Mouse (Mus musculus) forebrain, embryonic 11.5 days (tissue): Measurements from ENCODE around the gene Bfsp1. TPM values are rescaled to one million over a fixed set of nuclear protein-coding genes. Genes with fewer than 3 reads are reported as not detected.

Experiments
- ATAC-seq: fragments of 200-750 bp; cut with Nextera tagmentation; replicated peaks from 2 replicates; pipeline ENCODE4 v1.8.0; 2017; ENCODE audit warnings: moderate TSS enrichment; ENCODE audit not compliant: low FRiP score
- DNase-seq: peaks from one replicate; pipeline ENCODE4 v3.0.0-alpha.2; 2017; ENCODE audit warnings: low spot score
- H3K27ac ChIP-seq: fragments of 300-500 bp; sonication (generic); 2 replicates; pipeline ENCODE4 v1.5.1; 2014; ENCODE audit warnings: low read depth, low read length
- H3K27me3 ChIP-seq: fragments of 300-500 bp; sonication (generic); 2 replicates; pipeline ENCODE4 v1.6.1; 2014; ENCODE audit warnings: mild to moderate bottlenecking, low read length, mixed read lengths; ENCODE audit not compliant: control insufficient read depth, insufficient read depth
- H3K36me3 ChIP-seq: fragments of 300-500 bp; sonication (generic); 2 replicates; pipeline ENCODE4 v1.6.1; 2014; ENCODE audit warnings: mild to moderate bottlenecking, low read length, moderate library complexity, mixed read lengths; ENCODE audit not compliant: control insufficient read depth, insufficient read depth
- H3K4me1 ChIP-seq: fragments of 300-500 bp; sonication (generic); replicated peaks from 2 replicates; pipeline ENCODE4 v1.6.1; 2014; ENCODE audit warnings: low read length, mixed read lengths; ENCODE audit not compliant: control insufficient read depth, insufficient read depth
- H3K4me2 ChIP-seq: fragments of 300-500 bp; sonication (generic); 2 replicates; pipeline ENCODE4 v1.6.1; 2014; ENCODE audit warnings: low read depth, mild to moderate bottlenecking, low read length, moderate library complexity, mixed read lengths; ENCODE audit not compliant: severe bottlenecking
- H3K4me3 ChIP-seq: fragments of 300-500 bp; sonication (generic); 2 replicates; pipeline ENCODE4 v1.5.1; 2014; ENCODE audit warnings: low read depth, low read length
- H3K9ac ChIP-seq: fragments of 300-500 bp; sonication (generic); 2 replicates; pipeline ENCODE4 v1.6.1; 2014; ENCODE audit warnings: low read length
- H3K9me3 ChIP-seq: fragments of 300-500 bp; sonication (generic); 2 replicates; pipeline ENCODE4 v1.6.1; 2016; ENCODE audit warnings: low read length, mixed read lengths; ENCODE audit not compliant: control insufficient read depth
- WGBS: fragments of 180-500 bp; shearing (Covaris S2); extraction: QIAGEN DNeasy Blood & Tissue Kit; methylation state at CpG from one replicate; pipeline ENCODE4 v1.1.7; 2014; 5-methylcytosine and 5-hydroxymethylcytosine counted together
- polyA plus RNA-seq: library from polyadenylated mRNA; unstranded; fragments of >200 nt; fragmentation: Nextera tagmentation; extraction: Ambion mirVana; gene quantifications from 2 replicates; pipeline ENCODE4 v1.2.1, GENCODE M21; 2014

Gene Bfsp1
- polyA plus RNA-seq, 1 experiment from 2014 or later = 0.44 TPM

DNA sequence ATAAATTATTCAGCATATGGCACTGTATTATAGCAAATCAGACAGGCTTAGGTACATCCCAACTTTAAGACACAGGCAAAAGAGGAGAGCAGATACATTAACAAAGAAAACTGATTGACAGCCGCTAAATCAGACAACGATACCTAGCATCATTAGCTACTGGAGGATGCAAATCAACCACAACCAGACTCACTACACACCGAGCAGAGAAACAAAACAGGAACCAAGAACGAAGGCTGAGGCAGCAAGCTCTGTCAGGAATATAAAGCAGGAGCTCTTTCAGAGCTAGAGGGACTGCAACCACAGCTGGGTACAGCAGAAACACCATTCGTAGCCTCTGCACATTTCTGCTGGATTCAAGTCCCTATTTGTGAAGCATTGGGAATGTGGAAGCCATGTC, 18.2 kb downstream of the Bfsp1 start:
- H3K9ac ChIP-seq = no peak overlapping the region
- H3K9me3 ChIP-seq = no peaks in the 10 kb centered on the region
- 81% methylated on average over 5 of the region's 5 CpGs for WGBS
- H3K4me1 ChIP-seq = no peaks in the 10 kb centered on the region
- no peak for ATAC-seq
- H3K27me3 ChIP-seq = no peaks in the 10 kb centered on the region
- H3K4me2 ChIP-seq = no peak overlapping the region
- H3K27ac ChIP-seq = no peak overlapping the region
- H3K4me3 ChIP-seq = no peak overlapping the region
- no peaks in the 10 kb centered on the region for H3K36me3 ChIP-seq
- DNase-seq = no peak

- Histone ChIP-seq H3K27me3 (no peaks in the 10 kb centered on the region), H3K4me2 (no peak overlapping the region), H3K9me3 (no peaks in the 10 kb centered on the region), H3K4me3 (no peak overlapping the region), H3K27ac (no peak overlapping the region), H3K4me1 (no peaks in the 10 kb centered on the region), H3K36me3 (no peaks in the 10 kb centered on the region), H3K9ac (no peak overlapping the region)
- ATAC-seq (no peak), DNase-seq (no peak)
- 75% methylated on average over 7 of the region's 7 CpGs for WGBS
Measured at GRCm38 (mm10) chr2:143841536-143841935, 21.4 kb downstream of the Bfsp1 start.

- ATAC-seq = no peak
- no peak overlapping the region for H3K27ac ChIP-seq
- no peak overlapping the region for H3K4me2 ChIP-seq
- no peaks in the 10 kb centered on the region for H3K4me1 ChIP-seq
- no peaks in the 10 kb centered on the region for H3K9me3 ChIP-seq
- H3K9ac ChIP-seq = no peak overlapping the region
- no peak overlapping the region for H3K4me3 ChIP-seq
- WGBS = 79% methylated on average over 6 of the region's 6 CpGs
- no peak for DNase-seq
- H3K27me3 ChIP-seq = no peaks in the 10 kb centered on the region
- no peaks in the 10 kb centered on the region for H3K36me3 ChIP-seq
Measured at GRCm38 (mm10) chr2:143840895-143841294, 22.1 kb downstream of the Bfsp1 start.

GRCm38 (mm10) chr2:143839458-143839857, 23.5 kb downstream of the Bfsp1 start:
- ATAC-seq (no peak), DNase-seq (no peak)
- Histone ChIP-seq H3K9ac (no peak overlapping the region), H3K27ac (no peak overlapping the region), H3K27me3 (no peaks in the 10 kb centered on the region), H3K4me1 (no peaks in the 10 kb centered on the region), H3K9me3 (no peaks in the 10 kb centered on the region), H3K36me3 (no peaks in the 10 kb centered on the region), H3K4me3 (no peak overlapping the region), H3K4me2 (no peak overlapping the region)
- WGBS = 74% methylated on average over 2 of the region's 2 CpGs

GRCm38 (mm10) chr2:143838698-143839097, 24.3 kb downstream of the Bfsp1 start:
- no peaks in the 10 kb centered on the region for H3K4me1 ChIP-seq
- H3K27ac ChIP-seq = no peak overlapping the region
- H3K36me3 ChIP-seq = no peaks in the 10 kb centered on the region
- ATAC-seq (no peak), DNase-seq (no peak)
- H3K4me3 ChIP-seq = no peak overlapping the region
- no peaks in the 10 kb centered on the region for H3K9me3 ChIP-seq
- WGBS = 73% methylated on average over 5 of the region's 5 CpGs
- no peaks in the 10 kb centered on the region for H3K27me3 ChIP-seq
- no peak overlapping the region for H3K4me2 ChIP-seq
- no peak overlapping the region for H3K9ac ChIP-seq

DNA sequence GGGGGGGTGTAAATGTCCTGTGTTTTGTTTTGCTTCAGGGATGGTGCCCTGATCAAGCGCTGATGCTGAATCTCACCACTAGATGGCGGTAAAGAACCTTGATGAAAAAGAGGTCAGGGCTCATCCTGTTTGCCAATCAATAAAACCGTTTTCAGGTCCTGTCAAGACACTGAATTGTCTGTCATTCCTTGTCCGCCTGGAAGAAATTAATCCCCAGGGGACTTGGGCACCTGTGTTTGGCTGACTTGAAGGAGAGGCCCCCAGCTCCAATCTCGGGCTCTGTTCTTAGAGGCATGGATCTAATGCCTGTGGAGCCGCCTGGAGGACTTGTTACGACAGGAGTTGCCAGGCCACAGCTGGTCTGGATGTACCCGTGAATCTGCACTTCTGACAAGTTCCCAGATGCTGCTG, 25.7 kb downstream of the Bfsp1 start:
- H3K27ac ChIP-seq = no peak overlapping the region
- H3K9ac ChIP-seq = no peak overlapping the region
- no peaks in the 10 kb centered on the region for H3K9me3 ChIP-seq
- H3K4me3 ChIP-seq = no peak overlapping the region; the same call in 1 of the 2 replicates
- WGBS = 3% methylated on average over 8 of the region's 8 CpGs
- H3K4me1 ChIP-seq = no peaks in the 10 kb centered on the region
- H3K4me2 ChIP-seq = peak overlapping the region; percentile 49
- H3K36me3 ChIP-seq = no peaks in the 10 kb centered on the region
- ATAC-seq (peak; percentile 68), DNase-seq (peak; percentile 81)
- no peaks in the 10 kb centered on the region for H3K27me3 ChIP-seq

- WGBS = 88% methylated on average over 7 of the region's 7 CpGs
- no peak overlapping the region for H3K27ac ChIP-seq
- H3K4me1 ChIP-seq = no peaks in the 10 kb centered on the region
- ATAC-seq (no peak), DNase-seq (no peak)
- no peaks in the 10 kb centered on the region for H3K36me3 ChIP-seq
- H3K27me3 ChIP-seq = no peaks in the 10 kb centered on the region
- H3K4me2 ChIP-seq = no peak overlapping the region
- no peak overlapping the region for H3K4me3 ChIP-seq
- no peaks in the 10 kb centered on the region for H3K9me3 ChIP-seq
- no peak overlapping the region for H3K9ac ChIP-seq
Measured at GRCm38 (mm10) chr2:143835820-143836219, 27.2 kb downstream of the Bfsp1 start.

- WGBS = 81% methylated on average over 6 of the region's 6 CpGs
- ATAC-seq = no peak
Measured at GRCm38 (mm10) chr2:143834082-143834481, 28.9 kb downstream of the Bfsp1 start.

DNA sequence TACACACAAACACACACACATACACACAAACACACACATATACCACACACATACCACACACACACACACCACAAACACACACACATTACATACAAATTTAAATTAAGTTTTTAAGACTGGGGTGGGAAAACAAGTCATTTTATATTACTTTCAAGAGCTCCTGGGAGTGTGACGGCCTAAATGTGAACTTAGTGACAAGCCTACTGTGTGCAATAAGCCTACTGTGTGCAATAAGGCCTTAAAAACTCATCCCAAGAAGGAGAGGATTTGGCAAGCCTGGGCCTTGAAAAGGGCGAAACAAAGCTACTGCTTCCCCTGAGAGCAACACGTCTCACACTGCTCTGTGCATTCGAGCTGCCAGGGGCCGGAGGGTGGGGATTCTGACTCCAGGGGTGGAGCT, 30.3 kb downstream of the Bfsp1 start:
- DNase-seq (no peak), ATAC-seq (no peak)
- no peak overlapping the region for H3K4me2 ChIP-seq
- H3K4me1 ChIP-seq = no peaks in the 10 kb centered on the region
- no peak overlapping the region for H3K4me3 ChIP-seq
- H3K27me3 ChIP-seq = no peaks in the 10 kb centered on the region
- no peak overlapping the region for H3K27ac ChIP-seq
- no peak overlapping the region for H3K9ac ChIP-seq
- H3K36me3 ChIP-seq = no peaks in the 10 kb centered on the region
- H3K9me3 ChIP-seq = no peaks in the 10 kb centered on the region
- WGBS = 77% methylated on average over 5 of the region's 5 CpGs

More at GRCm38 (mm10) chr2:143834082-143834481, 28.9 kb downstream of the Bfsp1 start:
- H3K4me1 ChIP-seq = no peaks in the 10 kb centered on the region
- H3K9ac ChIP-seq = no peak overlapping the region
- H3K4me3 ChIP-seq = no peak overlapping the region
- no peak overlapping the region for H3K27ac ChIP-seq
- no peaks in the 10 kb centered on the region for H3K36me3 ChIP-seq
- no peak for DNase-seq
- no peaks in the 10 kb centered on the region for H3K9me3 ChIP-seq
- no peaks in the 10 kb centered on the region for H3K27me3 ChIP-seq
- H3K4me2 ChIP-seq = no peak overlapping the region
